Comparison of ENCODE assay signal across 8 mouse cellular contexts in genomic region chr8:70897021-70897680, GRCm38 (mm10). TPM values are rescaled to one million over a fixed set of nuclear protein-coding genes. Genes with fewer than 3 reads are reported as not detected.
DNase-seq lines count a peak whose midpoint lies in the region; ATAC-seq lines count a peak whose summit lies in the region.

Gene Rpl18a (minus strand): TSS chr8:70897412.

- ATAC-seq in inflammation-experienced regulatory T-cells, adult 6 months: peak; percentile 98
- ATAC-seq in megakaryocyte-erythroid progenitor cell, adult 5-6 weeks (replicated peaks; ENCODE audit: low FRiP score, low TSS enrichment, poor library complexity, severe bottlenecking): peak; percentile 85

- DNase-seq in adrenal gland, adult (ENCODE audit: inconsistent age in 2 of 2, low spot score in 1 of 2): peak; percentile 96 to 98
- DNase-seq in embryo, embryonic 10.5 days (ENCODE audit: low spot score): peak; percentile 99
- DNase-seq in gastrocnemius, postnatal 14 days: peak; percentile 93
- peak; percentile 96 to 97 for DNase-seq in left cerebral cortex, postnatal 10 days (ENCODE audit: extremely low spot score in 1 of 2, low spot score in 2 of 2)
- peak; percentile 93 for DNase-seq in right cerebral cortex, postnatal 25 days
- peak; percentile 91 to 93 for DNase-seq in urinary bladder, postnatal 4 days (ENCODE audit: low spot score in 2 of 2)

- intact Hi-C loops in gastrocnemius, postnatal 14 days (cut with DNase I; ENCODE audit: low total_unique reads): no loop called here
- intact Hi-C loops in left cerebral cortex, postnatal 10 days (cut with DNase I): loop anchor here (5.0 kb wide), 1 partner anchor 480 kb away; no protein-coding TSS in a partner anchor

RNA-seq across cellular contexts. Expression of gene Rpl18a, which starts in this region (rescaled TPM):
- 1,000 to 10,000 TPM; 1,213 to 1,382 TPM for total RNA-seq in gastrocnemius, postnatal 14 days (2021)
- polyA plus RNA-seq in inflammation-experienced regulatory T-cells, adult 6 months (2017; shearing (Covaris generic)): over 10,000 TPM in 2 of 3 experiments, 1,000 to 10,000 TPM in 1; 6,080 to 11,053 (median 10,917) TPM
- 100 to 1,000 TPM; 690 to 725 TPM for total RNA-seq in left cerebral cortex, postnatal 10 days (2021)
- total RNA-seq in megakaryocyte-erythroid progenitor cell, adult 5-6 weeks (2014; fragmentation: Nextera tagmentation): 6,537 and 6,664 TPM in 2 replicates
- 1,763 and 2,438 TPM in 2 replicates for total RNA-seq in megakaryocyte-erythroid progenitor cell, adult 5-6 weeks (2017)

Comparison
In these comparisons a context has a peak if more than half of its experiments do, and no peak if none do; other contexts are left out.
1. Peak in every context shown above with its lines: DNase-seq and ATAC-seq.